Mouse (Mus musculus): ENCODE measurements at regions not wholly inside any gene's neighbourhood (a gene's known extent, or its start where the extent isn't known, plus 50 kb on each side); places are given as distances from the start of the nearest gene placed in this dataset.

- no peak for ATAC-seq (replicated peaks; ENCODE audit: poor library complexity)
Measured at GRCm38 (mm10) chr7:70025527-70025926, 341.0 kb downstream of the Nr2f2 start.

- ATAC-seq (replicated peaks; ENCODE audit: poor library complexity): no peak
Measured at GRCm38 (mm10) chr7:70016611-70017010, 349.9 kb downstream of the Nr2f2 start.

- no peak for ATAC-seq (replicated peaks; ENCODE audit: poor library complexity)
Measured at GRCm38 (mm10) chr7:70003200-70003986, 363.1 kb downstream of the Nr2f2 start.

GRCm38 (mm10) chr7:69998756-69999155 lies 367.8 kb downstream of the Nr2f2 start:
- ATAC-seq (replicated peaks; ENCODE audit: poor library complexity): no peak

- ATAC-seq (replicated peaks; ENCODE audit: poor library complexity): no peak
Measured at GRCm38 (mm10) chr7:69994540-69995303, 371.8 kb downstream of the Nr2f2 start.

- no peak for ATAC-seq (replicated peaks; ENCODE audit: poor library complexity)
Measured at GRCm38 (mm10) chr7:69992383-69993327, 373.9 kb downstream of the Nr2f2 start.

- no peak for ATAC-seq (replicated peaks; ENCODE audit: poor library complexity)
Measured at GRCm38 (mm10) chr7:69991982-69992381, 374.6 kb downstream of the Nr2f2 start.

- no peak for ATAC-seq (replicated peaks; ENCODE audit: poor library complexity)
Measured at GRCm38 (mm10) chr7:69988704-69989103, 377.8 kb downstream of the Nr2f2 start.

- no peak for ATAC-seq (replicated peaks; ENCODE audit: poor library complexity)
Measured at GRCm38 (mm10) chr7:69981301-69981700, 385.2 kb downstream of the Nr2f2 start.

GRCm38 (mm10) chr7:69976369-69976768 lies 390.2 kb downstream of the Nr2f2 start:
- no peak for ATAC-seq (replicated peaks; ENCODE audit: poor library complexity)

- ATAC-seq (replicated peaks; ENCODE audit: poor library complexity): no peak
Measured at GRCm38 (mm10) chr7:69964002-69964401, 402.5 kb downstream of the Nr2f2 start.

- ATAC-seq (replicated peaks; ENCODE audit: poor library complexity): no peak
Measured at GRCm38 (mm10) chr7:69950221-69950670, 416.3 kb downstream of the Nr2f2 start.

GRCm38 (mm10) chr7:69949647-69950121 lies 416.9 kb downstream of the Nr2f2 start:
- no peak for ATAC-seq (replicated peaks; ENCODE audit: poor library complexity)

- ATAC-seq (replicated peaks; ENCODE audit: poor library complexity): no peak
Measured at GRCm38 (mm10) chr7:69946396-69946795, 420.1 kb downstream of the Nr2f2 start.

- ATAC-seq (replicated peaks; ENCODE audit: poor library complexity): no peak
Measured at GRCm38 (mm10) chr7:69941881-69942280, 424.7 kb downstream of the Nr2f2 start.

GRCm38 (mm10) chr7:69925261-69925660 lies 441.3 kb downstream of the Nr2f2 start:
- no peak for ATAC-seq (replicated peaks; ENCODE audit: poor library complexity)

- no peak for ATAC-seq (replicated peaks; ENCODE audit: poor library complexity)
Measured at GRCm38 (mm10) chr7:69924551-69924950, 442.0 kb downstream of the Nr2f2 start.

- ATAC-seq (replicated peaks; ENCODE audit: poor library complexity): no peak
Measured at GRCm38 (mm10) chr7:69911760-69912159, 454.8 kb downstream of the Nr2f2 start.

GRCm38 (mm10) chr7:69890503-69891061 lies 476.0 kb downstream of the Nr2f2 start:
- ATAC-seq (replicated peaks; ENCODE audit: poor library complexity): no peak

GRCm38 (mm10) chr7:69888251-69888650 lies 478.3 kb downstream of the Nr2f2 start:
- no peak for ATAC-seq (replicated peaks; ENCODE audit: poor library complexity)

GRCm38 (mm10) chr7:69877031-69877430 lies 489.5 kb downstream of the Nr2f2 start:
- no peak for ATAC-seq (replicated peaks; ENCODE audit: poor library complexity)
